Mouse (Mus musculus) layer of hippocampus, postnatal 36 days (tissue): ENCODE measurements around the gene Gpam. TPM values are rescaled to one million over a fixed set of nuclear protein-coding genes. Genes with fewer than 3 reads are reported as not detected.

Experiments used
- DNase-seq, 2 experiments: peaks; one replicate each; pipeline ENCODE4 v3.0.0; 2022
- total RNA-seq, 2 experiments: library from RNA; stranded (reverse); gene quantifications; 2 replicates each; pipeline ENCODE4 v1.2.3; 2021

Gene Gpam
- total RNA-seq, 2 experiments from 2014 or later = 46.0 to 48.0 TPM

GRCm38 (mm10) chr19:55057483-55057882 is 69.6 kb downstream of the Gpam start:
- DNase-seq = no peak

GRCm38 (mm10) chr19:55055634-55056269 is 71.3 kb downstream of the Gpam start:
- no peak for DNase-seq

- DNase-seq = no peak
Observed at GRCm38 (mm10) chr19:55053163-55053562, 73.9 kb downstream of the Gpam start.

DNA sequence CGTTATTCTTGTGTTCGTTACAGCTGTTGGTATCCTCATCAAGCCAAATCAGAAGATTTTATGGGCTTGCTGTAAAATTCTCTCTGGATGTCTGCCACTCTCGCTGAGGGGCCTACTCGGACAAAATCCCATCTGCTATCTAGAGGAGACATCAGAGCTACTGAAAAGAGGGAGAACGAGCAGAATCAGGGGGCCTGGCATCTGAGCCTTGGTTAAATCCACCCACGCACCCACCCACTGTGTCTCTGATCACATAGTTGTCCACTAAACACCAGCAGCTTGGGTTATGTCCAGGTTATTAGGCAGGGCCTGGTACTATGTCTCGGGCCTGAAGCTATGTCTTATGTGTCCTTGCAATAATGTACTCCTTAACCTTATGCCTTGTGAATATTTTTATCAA is 89.6 kb downstream of the Gpam start:
- DNase-seq = no peak

DNA sequence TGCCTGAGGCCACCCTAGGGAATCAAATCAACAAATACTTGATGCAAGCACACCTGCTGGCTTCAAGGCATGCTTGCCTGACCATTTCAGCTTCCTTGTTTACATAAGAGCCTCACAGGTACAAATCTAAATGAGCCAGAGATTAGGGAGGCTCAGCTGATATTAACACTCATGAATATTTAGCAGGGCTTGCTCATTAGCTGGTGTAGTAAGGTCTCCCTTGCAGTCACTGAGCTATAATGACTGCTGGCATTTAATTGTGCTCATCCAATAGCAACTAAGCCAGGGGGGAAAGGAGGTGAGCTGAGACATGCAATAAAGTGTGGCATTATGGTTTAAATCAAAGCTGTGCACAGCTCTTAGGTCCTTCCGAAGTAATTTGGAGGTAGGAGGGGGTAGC is 108.2 kb downstream of the Gpam start:
- no peak for DNase-seq

Other genes with a start within 250 kb of the Gpam start
- gene Tectb, start 53.5 kb upstream of the Gpam start, total RNA-seq = not detected
- gene Gucy2g, start 114.0 kb upstream of the Gpam start, total RNA-seq = under 1 TPM; 0.72 to 0.96 TPM
- gene Acsl5, start 124.7 kb upstream of the Gpam start, total RNA-seq = 10 to 100 TPM; 32.2 to 34.9 TPM
- gene Zdhhc6, start 188.8 kb upstream of the Gpam start, total RNA-seq = 10 to 100 TPM; 27.2 to 28.6 TPM
- 10 to 100 TPM; 60.1 to 61.2 TPM for gene Vti1a, start 189.1 kb upstream of the Gpam start, total RNA-seq